Mouse (Mus musculus): ENCODE measurements around the gene Col4a3bp.

Col4a3bp gene

GRCm38 (mm10) chr13:96542081-96542889 lies at the start of gene Col4a3bp, which contains the start of gene Polk:
Gene Col4a3bp (plus strand): TSS chr13:96542618.
Gene Polk (minus strand): TSS chr13:96542579.
- peak; percentile 98 for DNase-seq (ENCODE audit: low spot score in 2 of 2)

- no peak for DNase-seq (ENCODE audit: low spot score in 2 of 2)
These were observed 45.8 kb upstream of the Col4a3bp start for GRCm38 (mm10) chr13:96496630-96497029.

- DNase-seq (ENCODE audit: low spot score in 2 of 2), result no peak
These were observed 42.5 kb upstream of the Col4a3bp start for GRCm38 (mm10) chr13:96499891-96500290.

- no peak for DNase-seq (ENCODE audit: low spot score in 2 of 2)
These were observed 36.8 kb upstream of the Col4a3bp start for GRCm38 (mm10) chr13:96505661-96506060.

- DNase-seq (ENCODE audit: low spot score in 2 of 2), result no peak
These were observed 36.1 kb upstream of the Col4a3bp start for GRCm38 (mm10) chr13:96506313-96506712.

GRCm38 (mm10) chr13:96507541-96507940 lies 34.9 kb upstream of the Col4a3bp start:
- DNase-seq (ENCODE audit: low spot score in 2 of 2), result no peak

- peak in 1 of 2 experiments; percentile 9 for DNase-seq (ENCODE audit: low spot score in 2 of 2)
These were observed 31.8 kb upstream of the Col4a3bp start for GRCm38 (mm10) chr13:96510635-96511034.

GRCm38 (mm10) chr13:96511262-96511661 lies 31.2 kb upstream of the Col4a3bp start:
- no peak for DNase-seq (ENCODE audit: low spot score in 2 of 2)

GRCm38 (mm10) chr13:96511893-96512292 lies 30.5 kb upstream of the Col4a3bp start:
- DNase-seq (ENCODE audit: low spot score in 2 of 2), result no peak

GRCm38 (mm10) chr13:96514154-96514942 lies 28.1 kb upstream of the Col4a3bp start:
- DNase-seq (ENCODE audit: low spot score in 2 of 2), result no peak

GRCm38 (mm10) chr13:96516249-96516648 lies 26.2 kb upstream of the Col4a3bp start:
- DNase-seq (ENCODE audit: low spot score in 2 of 2), result no peak

GRCm38 (mm10) chr13:96517335-96517734 lies 25.1 kb upstream of the Col4a3bp start:
- no peak for DNase-seq (ENCODE audit: low spot score in 2 of 2)

- no peak for DNase-seq (ENCODE audit: low spot score in 2 of 2)
These were observed 21.1 kb upstream of the Col4a3bp start for GRCm38 (mm10) chr13:96521294-96521693.

- no peak for DNase-seq (ENCODE audit: low spot score in 2 of 2)
These were observed 15.4 kb upstream of the Col4a3bp start for GRCm38 (mm10) chr13:96527022-96527421.

- DNase-seq (ENCODE audit: low spot score in 2 of 2), result no peak
These were observed 14.6 kb upstream of the Col4a3bp start for GRCm38 (mm10) chr13:96527856-96528255.

- no peak for DNase-seq (ENCODE audit: low spot score in 2 of 2)
These were observed 13.6 kb upstream of the Col4a3bp start for GRCm38 (mm10) chr13:96528776-96529175.

GRCm38 (mm10) chr13:96529542-96529941 lies 12.9 kb upstream of the Col4a3bp start:
- no peak for DNase-seq (ENCODE audit: low spot score in 2 of 2)

- no peak for DNase-seq (ENCODE audit: low spot score in 2 of 2)
These were observed 12.4 kb upstream of the Col4a3bp start for GRCm38 (mm10) chr13:96530064-96530463.

- DNase-seq (ENCODE audit: low spot score in 2 of 2), result no peak
These were observed 10.2 kb upstream of the Col4a3bp start for GRCm38 (mm10) chr13:96532176-96532575.

- no peak for DNase-seq (ENCODE audit: low spot score in 2 of 2)
These were observed 8.7 kb upstream of the Col4a3bp start for GRCm38 (mm10) chr13:96533742-96534141.

- DNase-seq (ENCODE audit: low spot score in 2 of 2), result no peak
These were observed 5.4 kb upstream of the Col4a3bp start for GRCm38 (mm10) chr13:96536821-96537572.

- DNase-seq (ENCODE audit: low spot score in 2 of 2), result no peak
These were observed 4.3 kb upstream of the Col4a3bp start for GRCm38 (mm10) chr13:96538103-96538502.

Data from frontal cortex, postnatal 36 days (tissue).